Mouse (Mus musculus): ENCODE results near the gene Tpcn2.

The Tpcn2 gene

DNA sequence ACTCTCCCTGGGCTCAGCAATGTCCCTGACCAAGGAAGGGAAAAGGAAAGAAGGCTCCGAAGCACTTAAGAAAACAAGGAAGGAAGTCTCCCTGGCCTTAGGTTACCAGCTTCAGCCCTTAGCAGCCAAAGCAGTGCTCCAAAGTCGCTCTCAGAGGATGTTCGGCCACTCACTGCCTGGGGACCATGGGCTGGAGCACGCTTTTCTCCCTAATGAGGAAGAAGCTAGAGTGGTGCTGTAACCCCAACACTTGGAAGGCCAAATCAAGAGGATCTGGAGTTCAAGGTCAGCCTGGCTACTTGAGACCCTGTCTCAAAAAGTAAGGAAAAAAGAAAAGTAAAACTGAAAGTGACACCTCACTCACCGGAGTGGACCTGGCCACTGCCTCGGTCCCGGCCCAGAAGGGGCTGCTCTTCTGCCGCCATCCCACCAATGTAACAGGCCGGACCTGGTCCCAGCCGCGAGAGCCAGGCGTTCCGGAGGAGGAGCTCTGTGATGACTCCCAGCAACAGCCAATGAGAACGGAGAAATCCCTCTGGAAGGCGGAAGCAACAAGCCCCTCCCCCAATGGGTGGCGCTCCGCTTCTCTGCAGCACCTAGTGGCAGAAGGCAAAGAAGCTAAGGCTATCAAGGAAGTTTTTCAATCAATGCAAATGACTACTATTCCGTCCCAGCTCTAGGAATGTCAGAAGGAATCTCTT, at the start of gene Tpcn2:
Gene Tpcn2 (minus strand): TSS at position 525 of the 701 bp plus-strand sequence.
- peak; percentile 80 for DNase-seq (ENCODE audit: low read depth, low spot score)

DNA sequence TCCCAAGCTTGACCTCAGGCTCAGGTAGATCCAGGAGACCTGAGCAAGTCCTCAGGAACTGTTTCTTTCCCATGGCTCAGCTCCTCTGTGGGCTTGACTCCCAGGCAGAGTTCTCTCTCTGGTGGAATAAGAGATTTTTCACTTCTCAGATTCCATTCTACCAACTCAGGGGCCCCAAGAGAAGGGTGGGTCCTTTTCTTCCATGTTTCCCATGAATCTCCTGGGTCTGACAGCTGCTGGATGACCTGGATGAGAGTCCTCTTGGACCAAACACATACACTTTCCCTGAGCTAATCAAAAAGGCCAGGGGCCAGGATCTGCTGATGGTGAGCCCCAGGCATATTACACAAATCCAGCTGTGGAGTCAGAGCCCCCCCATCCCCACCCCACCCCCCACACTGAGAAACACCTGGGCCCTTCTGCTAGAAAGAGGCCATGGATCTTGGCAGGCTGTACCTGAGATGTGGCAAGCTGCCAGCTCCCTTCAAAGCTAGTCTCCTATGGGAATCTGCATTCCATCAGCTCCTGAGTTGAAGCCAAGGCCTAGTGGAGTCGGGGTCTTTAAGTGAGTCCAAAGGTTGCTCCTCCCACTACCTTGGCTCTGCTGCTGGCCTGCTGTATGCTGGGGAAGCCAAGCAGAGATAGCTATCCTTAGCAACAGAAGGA, 48.7 kb upstream of the Tpcn2 start:
- no peak for DNase-seq (ENCODE audit: low read depth, low spot score)

DNA sequence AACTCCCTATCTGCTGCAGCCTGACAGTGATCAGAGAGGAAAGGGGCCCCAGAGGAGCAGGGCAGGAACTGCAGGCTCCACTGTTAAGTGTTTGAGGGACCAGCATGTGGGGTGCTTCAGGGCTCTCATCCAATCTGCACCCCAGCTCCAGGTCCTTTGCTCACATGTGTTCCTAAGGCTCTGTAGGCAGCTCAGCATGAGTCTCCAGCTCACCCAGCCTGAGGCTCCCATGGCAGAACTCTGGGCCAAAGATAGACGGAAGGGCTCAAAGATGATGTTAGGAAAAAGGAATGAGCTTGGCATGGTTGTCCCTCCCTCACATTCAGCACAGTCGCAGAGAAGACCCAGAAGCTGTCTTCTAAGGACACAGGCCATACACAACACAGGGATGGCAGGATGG, 46.8 kb upstream of the Tpcn2 start:
- no peak for DNase-seq (ENCODE audit: low read depth, low spot score)

DNA sequence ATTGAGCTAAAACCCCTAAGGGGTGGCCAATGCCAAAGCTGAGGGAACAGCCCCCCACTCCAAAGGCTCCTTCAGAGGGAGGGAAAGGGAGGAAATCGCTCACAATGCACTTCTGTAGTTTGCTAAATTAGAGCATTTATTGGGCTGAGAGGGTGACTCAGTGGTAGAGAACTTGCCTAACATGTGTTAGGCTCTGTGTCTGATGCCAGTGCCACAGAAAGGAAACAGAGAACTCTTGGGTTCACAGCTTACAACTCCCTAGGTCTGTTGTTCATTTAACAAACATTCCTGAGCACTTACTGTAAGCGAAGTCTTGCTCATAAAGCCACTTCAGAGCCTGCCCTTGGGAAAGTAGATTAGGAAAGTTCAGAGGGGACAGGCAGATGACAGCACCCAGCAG, 46.2 kb upstream of the Tpcn2 start:
- no peak for DNase-seq (ENCODE audit: low read depth, low spot score)

DNA sequence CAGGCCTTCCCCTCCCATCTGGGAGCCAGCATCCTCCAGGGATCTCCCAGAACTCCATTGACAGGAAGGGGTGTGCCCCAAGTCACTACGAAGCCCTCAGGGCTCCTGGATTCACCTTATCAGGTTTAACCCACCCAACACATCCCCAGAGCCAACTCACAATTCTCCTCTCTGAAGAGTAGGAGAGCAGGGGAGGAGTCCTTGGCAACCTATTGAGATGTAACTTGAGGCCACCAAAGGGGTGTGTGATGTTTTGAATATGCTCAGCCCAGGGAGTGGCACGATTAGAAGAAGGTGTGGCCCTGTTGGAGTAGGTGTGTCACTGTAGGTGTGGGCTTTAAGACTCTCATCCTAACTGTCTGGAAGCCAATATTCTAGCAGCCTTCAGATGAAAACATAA, 41.9 kb upstream of the Tpcn2 start:
- no peak for DNase-seq (ENCODE audit: low read depth, low spot score)

DNA sequence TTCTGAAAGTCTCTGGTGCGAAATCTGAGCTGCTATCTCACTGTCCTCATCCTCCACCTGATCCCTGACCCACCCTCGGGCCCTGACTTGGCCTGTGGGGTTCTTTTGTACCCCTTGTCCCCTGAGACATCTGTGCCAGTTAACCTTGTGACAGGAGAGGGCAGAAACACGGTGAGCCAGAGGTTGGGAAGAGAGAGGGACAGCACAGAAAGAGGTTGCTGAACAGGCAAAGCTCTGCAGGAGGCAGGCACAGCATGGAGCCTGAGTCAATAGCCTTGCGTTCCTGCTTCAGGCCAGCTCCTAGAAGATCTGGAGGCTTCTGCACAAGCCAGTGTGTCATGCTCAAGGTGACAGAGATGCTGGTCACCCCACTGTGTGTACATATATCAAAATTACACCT, 39.8 kb upstream of the Tpcn2 start:
- DNase-seq (ENCODE audit: low read depth, low spot score), result no peak

DNA sequence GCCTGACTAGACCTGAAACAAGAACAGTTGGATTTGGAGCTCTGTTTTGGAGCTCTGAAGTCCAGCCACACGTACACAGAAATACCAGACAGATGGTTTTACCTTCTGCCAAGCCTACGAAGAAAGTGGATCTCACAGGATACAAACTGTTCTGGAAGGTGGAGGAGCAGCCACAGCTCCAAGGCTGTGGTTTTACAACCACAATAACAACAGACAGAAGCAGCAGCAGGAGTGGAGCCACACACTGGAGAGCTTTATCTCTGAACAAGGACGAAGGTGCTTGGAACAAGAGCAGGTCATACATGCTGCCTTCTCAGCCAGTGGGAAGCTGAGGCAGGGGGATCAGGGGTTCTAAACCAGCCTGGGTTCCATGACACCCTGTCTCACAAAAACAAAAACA, 35.7 kb upstream of the Tpcn2 start:
- DNase-seq (ENCODE audit: low read depth, low spot score), result peak; percentile 79

DNA sequence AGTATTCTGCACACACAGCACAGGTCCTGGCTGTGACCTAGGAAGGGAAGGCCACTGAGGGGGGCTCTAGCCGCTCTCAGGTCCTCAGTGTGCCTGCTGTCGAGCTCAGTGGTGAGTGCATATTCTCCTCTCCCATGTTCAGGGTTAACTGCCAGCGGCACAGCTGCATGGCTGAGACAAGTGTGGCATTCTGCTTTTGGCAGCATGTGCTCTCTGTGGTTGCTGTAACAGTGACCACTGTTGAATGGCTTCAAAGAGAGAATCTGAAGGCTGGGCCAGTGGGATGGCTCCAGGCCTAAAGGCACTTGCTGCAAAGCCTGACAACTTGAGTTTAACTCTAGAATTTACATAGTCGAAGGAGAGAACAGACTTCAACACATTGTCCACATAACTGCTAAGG, 33.7 kb upstream of the Tpcn2 start:
- DNase-seq (ENCODE audit: low read depth, low spot score), result peak; percentile 33

DNA sequence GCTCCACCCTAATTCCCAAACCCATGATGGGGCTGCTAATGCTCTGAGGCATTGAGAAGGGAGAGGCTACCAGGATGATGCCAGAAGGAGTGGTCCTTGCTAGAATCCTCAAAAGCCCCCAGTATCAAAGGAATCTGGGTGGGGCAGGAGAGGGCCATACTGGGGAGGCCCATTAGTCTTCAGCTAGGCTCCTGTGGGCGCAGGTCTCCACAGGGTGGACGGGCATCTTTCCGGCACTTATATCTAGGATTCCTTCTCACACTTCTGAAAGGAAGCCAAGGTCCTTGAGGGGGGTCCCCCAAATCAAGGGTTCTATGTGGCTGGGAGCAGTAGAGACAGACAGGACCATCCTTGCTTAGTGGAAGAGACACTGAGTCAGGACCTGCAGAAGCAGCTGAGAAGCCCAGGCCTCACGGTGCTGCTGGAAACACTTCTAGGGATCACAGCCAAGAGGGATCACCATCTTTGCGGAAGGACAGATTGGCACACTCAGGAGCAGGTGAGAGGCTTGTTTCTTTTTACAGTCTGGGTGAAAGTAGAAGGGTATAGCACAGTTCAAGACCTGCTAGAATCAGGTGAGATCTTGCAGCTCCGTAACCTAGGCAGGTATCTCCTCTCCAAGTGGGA, 31.1 kb upstream of the Tpcn2 start, which contains the start of gene Mrgprd:
Gene Mrgprd (plus strand): TSS at position 51 of the 627 bp plus-strand sequence.
- no peak for DNase-seq (ENCODE audit: low read depth, low spot score)

DNA sequence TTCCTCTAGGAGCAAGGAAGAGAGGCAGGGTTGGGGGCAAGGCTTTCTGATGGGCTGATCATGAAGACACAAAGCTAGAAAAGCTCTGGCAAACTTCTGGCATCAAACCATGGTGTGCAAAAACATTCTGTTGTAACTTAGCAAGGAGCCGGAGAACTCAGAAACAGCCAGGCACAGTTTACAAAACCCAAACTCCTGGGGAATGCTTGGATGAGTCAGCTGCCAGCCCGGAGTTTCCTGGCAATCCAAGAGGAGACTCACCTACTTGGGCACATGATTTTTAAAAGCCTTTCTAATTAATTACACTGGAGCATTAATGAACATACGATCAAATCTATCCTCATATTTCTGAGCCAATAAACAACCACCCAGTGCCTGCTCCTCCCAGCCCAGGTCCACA, 28.3 kb upstream of the Tpcn2 start:
- no peak for DNase-seq (ENCODE audit: low read depth, low spot score)

DNA sequence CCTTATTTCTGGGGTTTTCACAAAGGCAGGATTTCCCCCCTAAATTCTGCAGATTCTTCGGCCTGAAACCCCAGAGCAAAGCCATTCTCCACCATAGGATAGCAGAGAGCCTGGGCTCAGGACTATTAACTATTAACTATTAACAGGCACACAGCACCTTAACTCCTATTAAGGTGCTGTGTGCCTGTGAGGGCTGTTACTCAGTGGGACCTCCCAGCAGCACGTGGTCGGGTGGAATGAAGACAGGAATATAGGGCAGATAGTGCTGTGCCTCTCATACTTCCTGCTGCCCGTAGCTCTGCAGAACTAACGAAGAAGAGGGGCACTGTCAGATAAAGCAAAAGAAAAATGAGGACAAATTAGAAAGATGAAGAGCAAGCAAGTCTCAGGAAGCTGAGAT, 26.7 kb upstream of the Tpcn2 start:
- no peak for DNase-seq (ENCODE audit: low read depth, low spot score)

DNA sequence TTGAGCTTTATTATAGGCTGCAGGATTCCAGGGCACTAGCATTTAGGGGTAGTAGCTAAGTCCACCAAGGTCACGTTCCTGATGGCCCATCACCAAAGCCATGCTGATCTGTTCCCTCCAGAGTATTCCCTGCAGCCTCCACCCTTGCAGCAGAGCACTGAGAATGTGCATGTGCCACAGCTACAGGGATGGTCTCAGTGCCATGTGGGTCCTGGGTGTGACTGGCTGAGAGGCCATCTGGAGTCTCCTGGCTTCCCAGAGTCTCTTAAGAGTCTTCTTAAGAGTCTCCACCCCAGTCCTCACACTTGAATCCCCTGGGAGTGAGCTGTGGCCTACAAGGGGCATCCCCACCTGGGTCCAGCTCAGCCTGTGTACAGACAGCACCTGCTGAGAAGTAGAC, 26.1 kb upstream of the Tpcn2 start:
- DNase-seq (ENCODE audit: low read depth, low spot score), result no peak

DNA sequence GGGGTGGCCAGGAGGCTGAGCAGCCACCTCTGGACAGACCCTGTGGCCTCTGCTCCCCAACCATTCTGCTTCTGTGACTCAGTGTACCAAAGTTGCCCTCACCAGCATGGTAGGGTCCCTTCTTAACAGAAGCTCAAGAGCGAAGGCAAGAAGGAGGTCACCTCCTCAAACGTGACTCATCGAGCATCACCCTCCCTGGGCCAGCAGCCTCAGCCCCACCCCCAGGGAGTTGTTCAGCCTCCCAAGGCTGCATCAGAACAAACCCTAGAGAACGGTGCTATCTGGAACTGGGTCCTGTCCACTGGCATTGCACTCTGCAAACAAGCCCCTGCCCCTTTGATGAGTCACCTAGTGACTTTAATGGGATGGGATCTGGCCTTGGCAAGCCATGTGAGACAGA, 25.1 kb upstream of the Tpcn2 start:
- DNase-seq (ENCODE audit: low read depth, low spot score), result no peak

DNA sequence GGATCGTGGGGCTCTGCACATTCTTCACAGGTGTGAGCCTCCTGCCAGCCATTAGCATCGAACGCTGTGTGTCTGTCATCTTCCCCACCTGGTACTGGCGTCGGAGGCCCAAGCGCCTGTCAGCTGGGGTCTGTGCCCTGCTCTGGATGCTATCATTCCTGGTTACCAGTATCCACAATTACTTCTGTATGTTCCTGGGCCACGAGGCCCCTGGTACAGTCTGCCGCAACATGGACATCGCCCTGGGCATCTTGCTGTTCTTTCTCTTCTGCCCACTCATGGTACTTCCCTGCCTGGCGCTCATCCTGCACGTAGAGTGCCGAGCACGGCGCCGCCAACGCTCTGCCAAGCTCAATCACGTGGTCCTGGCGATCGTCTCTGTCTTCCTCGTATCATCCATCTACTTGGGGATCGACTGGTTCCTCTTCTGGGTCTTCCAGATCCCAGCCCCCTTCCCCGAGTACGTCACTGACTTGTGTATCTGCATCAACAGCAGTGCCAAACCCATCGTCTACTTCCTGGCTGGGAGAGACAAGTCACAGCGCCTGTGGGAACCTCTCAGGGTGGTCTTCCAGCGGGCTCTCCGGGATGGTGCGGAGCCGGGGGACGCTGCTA, 24.4 kb upstream of the Tpcn2 start:
- no peak for DNase-seq (ENCODE audit: low read depth, low spot score)

DNA sequence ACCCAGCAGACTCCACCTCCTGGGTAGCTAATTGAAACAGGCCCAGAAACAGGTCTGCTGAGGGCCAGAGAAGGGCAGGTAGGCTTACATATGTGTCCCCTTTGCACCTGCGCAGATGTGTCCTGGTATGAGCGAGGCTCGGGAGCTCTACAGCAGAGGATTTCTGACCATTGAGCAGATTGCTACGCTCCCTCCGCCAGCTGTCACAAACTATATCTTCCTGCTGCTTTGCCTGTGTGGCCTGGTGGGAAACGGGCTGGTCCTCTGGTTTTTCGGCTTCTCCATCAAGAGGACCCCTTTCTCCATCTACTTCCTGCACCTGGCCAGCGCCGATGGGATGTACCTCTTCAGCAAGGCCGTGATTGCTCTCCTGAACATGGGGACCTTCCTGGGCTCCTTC, 23.8 kb upstream of the Tpcn2 start:
- DNase-seq (ENCODE audit: low read depth, low spot score), result no peak

DNA sequence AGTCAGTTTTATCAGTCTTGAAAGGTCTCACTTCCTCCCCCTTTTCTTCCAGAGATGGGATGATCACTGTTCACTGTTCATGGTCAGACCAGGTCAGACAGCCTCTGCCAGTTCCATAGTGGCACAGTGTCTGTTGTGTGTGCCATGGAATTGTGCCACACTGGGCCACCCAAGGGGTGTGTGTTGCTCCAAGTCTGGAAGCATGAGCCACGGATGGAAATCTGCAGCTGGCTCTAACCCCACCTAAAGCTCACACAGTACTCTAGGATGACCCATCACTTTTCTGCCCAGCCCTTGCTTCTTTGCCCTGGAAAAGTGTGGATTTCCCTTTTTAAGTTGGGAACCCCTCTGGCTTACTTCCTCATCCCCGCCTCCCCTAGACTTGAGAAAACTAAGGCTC, 20.3 kb upstream of the Tpcn2 start:
- DNase-seq (ENCODE audit: low read depth, low spot score), result no peak

DNA sequence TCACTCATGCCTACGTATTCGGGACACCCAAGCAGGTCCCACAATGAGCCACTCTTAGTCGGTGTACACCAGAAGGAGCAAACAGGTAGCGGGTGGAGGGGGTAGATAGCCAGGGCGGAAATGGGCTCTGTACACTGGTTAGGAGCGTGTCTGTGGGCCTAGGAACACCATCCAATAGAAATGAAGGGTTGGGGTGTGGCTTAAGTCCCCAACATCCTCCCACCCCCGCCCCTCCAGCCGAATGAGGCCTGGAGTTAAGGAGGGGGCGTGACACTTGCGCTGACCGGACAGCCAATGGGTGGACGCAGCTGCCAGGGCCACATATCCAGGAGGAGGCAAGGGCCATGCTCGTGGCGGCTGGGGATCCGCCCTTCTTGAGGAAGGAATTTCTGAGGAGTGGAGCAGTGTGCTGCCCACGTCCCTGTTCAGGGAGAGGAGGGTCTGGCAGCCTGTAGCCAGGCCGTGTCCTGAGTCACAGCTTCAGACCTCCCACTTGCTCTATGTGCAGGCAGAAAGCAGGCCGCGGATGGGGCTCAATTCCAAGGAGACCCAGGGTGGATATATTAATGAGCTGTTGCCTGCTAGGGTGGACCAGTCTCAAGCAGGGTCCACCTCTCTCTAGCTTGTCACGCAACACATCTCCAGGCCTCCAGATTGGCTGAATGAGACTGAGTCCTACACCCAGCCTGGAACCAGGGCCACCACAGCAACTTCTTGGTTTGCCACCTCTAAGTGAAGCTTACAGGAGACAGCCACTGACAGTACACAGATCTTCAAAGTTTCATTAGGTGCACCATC, 18.9 kb upstream of the Tpcn2 start:
- DNase-seq (ENCODE audit: low read depth, low spot score), result no peak

DNA sequence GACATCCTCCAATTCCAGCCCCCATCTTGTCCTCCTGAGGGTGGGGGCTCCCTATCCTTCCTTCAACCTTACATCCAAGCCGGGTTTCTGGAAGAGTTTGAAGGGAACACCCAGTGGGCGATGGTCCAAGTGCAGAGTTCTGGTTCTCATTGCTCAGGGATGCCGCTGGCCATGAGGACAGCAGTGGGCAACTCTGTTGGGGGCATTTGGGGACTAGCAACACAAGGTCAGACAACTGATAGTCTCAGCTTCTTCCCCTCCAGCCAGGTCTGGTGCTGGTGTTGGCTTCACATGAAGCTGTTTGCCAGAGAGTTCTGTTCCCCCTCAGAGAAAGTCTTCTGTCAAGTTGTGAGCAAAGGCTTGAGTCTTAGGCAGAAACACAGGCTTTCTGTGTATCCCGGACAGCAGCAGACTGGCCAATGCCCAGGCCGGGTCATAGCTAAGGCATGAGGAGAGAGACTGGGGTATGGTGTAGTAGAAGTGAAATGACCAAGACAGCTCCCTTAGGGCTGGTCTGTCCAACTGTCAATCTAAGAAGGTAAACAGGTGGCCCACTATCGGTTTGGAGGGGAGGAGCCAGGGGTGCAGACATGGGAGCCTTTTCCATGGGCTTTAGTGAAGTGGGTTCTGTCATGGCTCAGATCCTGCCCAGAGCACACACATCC, 17.7 kb upstream of the Tpcn2 start:
- no peak for DNase-seq (ENCODE audit: low read depth, low spot score)

DNA sequence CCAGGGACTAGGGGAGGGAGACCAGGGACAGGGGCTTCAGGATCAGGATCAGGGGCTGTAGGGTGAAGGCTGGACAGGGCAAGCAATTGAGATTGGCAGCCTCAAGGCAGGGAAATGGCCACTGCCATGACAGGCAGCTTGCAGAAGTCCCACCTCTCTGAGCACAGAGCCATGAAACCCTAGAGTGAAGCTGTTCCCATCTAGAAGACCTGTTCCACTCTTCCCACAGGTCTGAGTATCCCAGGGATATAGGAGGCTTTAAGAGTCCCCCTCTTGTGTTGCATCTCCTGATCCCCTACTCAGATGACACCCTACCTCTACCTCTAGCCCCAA, 17.2 kb upstream of the Tpcn2 start:
- DNase-seq (ENCODE audit: low read depth, low spot score), result no peak

DNA sequence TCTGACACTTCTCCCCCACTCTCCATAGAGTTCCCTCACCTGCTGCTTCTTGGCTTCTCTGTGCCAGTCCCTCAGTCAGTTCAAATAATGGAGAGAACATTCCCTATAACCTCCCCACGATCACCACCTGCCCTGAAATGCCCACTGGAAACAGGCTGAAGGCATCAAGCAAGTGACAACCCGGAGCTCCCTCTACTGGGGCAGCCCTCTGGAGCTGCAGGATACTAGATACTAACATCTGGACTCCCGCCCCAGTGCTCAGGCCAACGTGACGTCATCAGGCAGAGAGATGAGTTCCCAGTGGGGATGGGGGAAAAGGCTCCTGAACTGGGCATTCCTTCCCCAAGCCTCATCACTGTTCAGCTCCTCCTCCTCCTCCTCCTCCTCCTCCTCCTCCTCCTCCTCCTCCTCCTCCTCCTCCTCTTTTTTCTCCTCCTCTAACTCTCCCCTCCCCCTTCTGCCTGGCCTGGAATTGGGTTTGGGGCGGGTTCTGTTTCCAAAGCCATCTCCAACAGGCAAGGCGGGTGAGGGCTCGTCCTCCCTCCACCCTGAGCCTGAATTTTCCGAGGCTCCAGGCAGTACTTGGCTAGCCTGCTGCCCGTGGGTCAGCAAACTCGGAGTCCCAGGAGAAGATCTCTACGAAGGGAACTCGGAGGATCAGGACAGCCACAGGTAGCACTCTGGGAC, 16.7 kb upstream of the Tpcn2 start, which contains the start of gene Mrgprf:
Gene Mrgprf (plus strand): TSS at position 508 of the 687 bp plus-strand sequence.
- DNase-seq (ENCODE audit: low read depth, low spot score), result no peak
